Mouse (Mus musculus): ENCODE measurements around the gene Klrd1.
"Not testable (repeated sequence)": the region's sequence is repeated elsewhere in the genome, so short reads cannot be mapped to it uniquely, and the experiment has no call there.

DNA sequence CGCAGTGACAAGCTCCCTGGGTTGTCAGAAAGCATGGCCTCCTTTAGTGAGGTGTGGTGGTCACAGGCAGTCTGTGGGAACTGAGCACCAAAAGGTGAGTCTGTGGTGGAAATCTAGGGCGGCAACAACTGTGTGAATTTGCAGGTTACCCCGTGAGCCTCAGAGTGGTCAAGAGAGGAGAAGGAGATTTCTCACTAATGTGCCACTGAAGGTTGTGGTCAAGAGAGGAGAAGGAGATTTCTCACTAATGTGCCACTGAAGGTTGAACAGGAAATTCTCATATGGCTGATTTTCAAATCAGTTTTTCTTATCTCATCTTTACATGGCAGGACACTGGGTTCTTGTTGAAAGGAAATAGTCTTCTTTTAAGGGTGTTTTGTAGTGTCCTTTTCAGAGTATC is 52.5 kb downstream of the Klrd1 start:
- not testable (repeated sequence) for TF ChIP-seq CTCF (IDR thresholded peaks at IDR 0.05); POLR2A (IDR thresholded peaks at IDR 0.05; ENCODE audit: insufficient read depth, low read depth, low read length); EP300 (IDR thresholded peaks at IDR 0.05; ENCODE audit: insufficient read depth, low read depth, low read length)

All from heart, adult 2 months (tissue).